Mouse (Mus musculus) ES-Bruce4 (cell line): ENCODE measurements around the gene St6galnac6. TPM values are rescaled to one million over a fixed set of nuclear protein-coding genes. Genes with fewer than 3 reads are reported as not detected.

Experiments
- H3K27ac ChIP-seq: 2 replicates; pipeline ENCODE4 v1.5.1; 2012; ENCODE audit warnings: low read length, inconsistent platforms; ENCODE audit not compliant: insufficient read depth
- H3K27me3 ChIP-seq: 2 replicates; pipeline ENCODE4 v1.6.1; 2012; ENCODE audit warnings: mild to moderate bottlenecking, low read length, inconsistent platforms; ENCODE audit not compliant: control insufficient read depth, poor library complexity, insufficient read depth, severe bottlenecking
- H3K36me3 ChIP-seq: 2 replicates; pipeline ENCODE4 v1.6.1; 2012; ENCODE audit warnings: inconsistent platforms, mild to moderate bottlenecking, low read length, moderate library complexity; ENCODE audit not compliant: control insufficient read depth, poor library complexity, insufficient read depth, severe bottlenecking
- H3K4me1 ChIP-seq: one replicate; pipeline ENCODE4 v1.8.1; 2011; ENCODE audit warnings: low read length; ENCODE audit not compliant: control insufficient read depth, insufficient read depth
- H3K4me3 ChIP-seq: 2 replicates; pipeline ENCODE4 v1.5.1; 2011; ENCODE audit warnings: low read depth, mild to moderate bottlenecking, low read length
- H3K9ac ChIP-seq: 2 replicates; pipeline ENCODE4 v1.6.1; 2012; ENCODE audit warnings: low read depth, mild to moderate bottlenecking, inconsistent platforms; ENCODE audit not compliant: poor library complexity, severe bottlenecking
- H3K9me3 ChIP-seq: replicated peaks from 2 replicates; pipeline ENCODE4 v1.6.1; 2012; ENCODE audit warnings: mild to moderate bottlenecking, low read length, inconsistent platforms; ENCODE audit not compliant: control insufficient read depth, poor library complexity, insufficient read depth, severe bottlenecking
- CTCF ChIP-seq: IDR thresholded peaks from one replicate; pipeline ENCODE4 v1.8.1; 2011; ENCODE audit warnings: low read depth, low read length
- EP300 ChIP-seq: IDR thresholded peaks from 2 replicates; pipeline ENCODE4 v1.6.1; 2011; ENCODE audit warnings: low read depth, low read length; ENCODE audit not compliant: insufficient read depth
- POLR2A ChIP-seq: IDR thresholded peaks from one replicate; pipeline ENCODE4 v1.8.1; 2011; ENCODE audit warnings: low read length; ENCODE audit not compliant: insufficient read depth
- polyA plus RNA-seq: library from polyadenylated mRNA; stranded (reverse); fragments of >200 nt; gene quantifications from 2 replicates; pipeline ENCODE4 v1.2.4, GENCODE M21; 2011; ENCODE audit warnings: low read depth; ENCODE audit not compliant: missing spikeins, insufficient read depth, insufficient read length

St6galnac6 gene
- polyA plus RNA-seq, 1 experiment: 22.5 TPM

GRCm38 (mm10) chr2:32653764-32654163 lies 54.3 kb downstream of the St6galnac6 start:
- Histone ChIP-seq H3K4me3 (no peak overlapping the region), H3K9ac (no peak overlapping the region), H3K27ac (no peak overlapping the region), H3K4me1 (peaks cover 3% of the 10 kb centered on the region), H3K9me3 (no peaks in the 10 kb centered on the region), H3K36me3 (no peaks in the 10 kb centered on the region), H3K27me3 (no peaks in the 10 kb centered on the region)
- TF ChIP-seq EP300: no peak
- no peak for TF ChIP-seq CTCF
- TF ChIP-seq POLR2A: no peak

GRCm38 (mm10) chr2:32654743-32655393 lies 55.4 kb downstream of the St6galnac6 start:
- H3K4me3 ChIP-seq: no peak overlapping the region
- TF ChIP-seq EP300: no peak
- TF ChIP-seq CTCF: no peak
- no peak for TF ChIP-seq POLR2A
- H3K9me3 ChIP-seq: no peaks in the 10 kb centered on the region
- no peaks in the 10 kb centered on the region for H3K27me3 ChIP-seq
- H3K9ac ChIP-seq: no peak overlapping the region
- no peaks in the 10 kb centered on the region for H3K36me3 ChIP-seq
- H3K27ac ChIP-seq: no peak overlapping the region
- H3K4me1 ChIP-seq: peaks cover 3% of the 10 kb centered on the region

- Histone ChIP-seq H3K9me3 (no peaks in the 10 kb centered on the region), H3K27me3 (no peaks in the 10 kb centered on the region), H3K4me3 (no peak overlapping the region), H3K27ac (no peak overlapping the region), H3K9ac (no peak overlapping the region), H3K36me3 (no peaks in the 10 kb centered on the region), H3K4me1 (peaks cover 3% of the 10 kb centered on the region)
- no peak for TF ChIP-seq EP300
- TF ChIP-seq POLR2A: no peak
- TF ChIP-seq CTCF: no peak
These were observed 55.9 kb downstream of the St6galnac6 start for GRCm38 (mm10) chr2:32655394-32655744.

- no peaks in the 10 kb centered on the region for H3K36me3 ChIP-seq
- no peak overlapping the region for H3K9ac ChIP-seq
- no peak for TF ChIP-seq POLR2A
- H3K4me3 ChIP-seq: no peak overlapping the region
- H3K9me3 ChIP-seq: no peaks in the 10 kb centered on the region
- H3K27me3 ChIP-seq: no peaks in the 10 kb centered on the region
- H3K4me1 ChIP-seq: peaks cover 3% of the 10 kb centered on the region
- H3K27ac ChIP-seq: no peak overlapping the region
These were observed 56.3 kb downstream of the St6galnac6 start for GRCm38 (mm10) chr2:32655826-32656225.

- no peaks in the 10 kb centered on the region for H3K36me3 ChIP-seq
- H3K4me1 ChIP-seq: peaks cover 3% of the 10 kb centered on the region
- TF ChIP-seq POLR2A (no peak), EP300 (no peak), CTCF (no peak)
- no peaks in the 10 kb centered on the region for H3K9me3 ChIP-seq
- H3K9ac ChIP-seq: no peak overlapping the region
- H3K27ac ChIP-seq: no peak overlapping the region
- H3K27me3 ChIP-seq: no peaks in the 10 kb centered on the region
- H3K4me3 ChIP-seq: no peak overlapping the region
These were observed 59.4 kb downstream of the St6galnac6 start for GRCm38 (mm10) chr2:32658873-32659272.

DNA sequence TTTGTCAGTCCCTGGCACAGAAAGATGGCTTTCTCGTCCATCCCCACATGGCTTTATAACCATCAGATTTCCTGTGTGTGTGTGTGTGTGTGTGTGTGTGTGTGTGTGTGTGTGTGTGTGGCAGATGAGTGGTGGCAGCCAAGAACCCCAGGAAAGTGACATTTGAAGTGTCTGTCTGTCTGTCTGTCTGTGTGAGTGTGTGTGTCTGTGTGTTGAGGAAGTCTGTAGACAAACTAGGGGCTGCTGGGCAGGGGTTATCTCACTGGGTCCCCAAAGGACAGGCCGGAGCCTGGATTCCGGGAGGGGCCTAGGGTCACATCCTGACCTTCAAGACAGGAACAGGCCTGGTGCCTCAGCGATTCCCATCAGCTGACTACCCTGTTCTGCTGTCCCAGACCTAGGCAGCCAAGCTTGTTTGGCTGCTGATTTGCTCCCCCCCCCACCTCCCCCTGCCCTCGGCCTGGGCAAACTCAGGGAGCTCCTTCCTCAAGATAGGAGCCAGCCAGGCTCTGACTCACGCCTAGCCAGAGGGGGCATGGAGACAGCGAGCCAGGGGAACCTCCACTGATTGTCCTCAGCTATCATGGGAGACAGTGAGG lies 62.1 kb downstream of the St6galnac6 start:
- no peaks in the 10 kb centered on the region for H3K4me1 ChIP-seq
- H3K9me3 ChIP-seq: no peaks in the 10 kb centered on the region
- no peaks in the 10 kb centered on the region for H3K36me3 ChIP-seq
- TF ChIP-seq POLR2A: no peak
- no peak for TF ChIP-seq EP300
- no peak for TF ChIP-seq CTCF
- H3K27me3 ChIP-seq: no peaks in the 10 kb centered on the region
- H3K4me3 ChIP-seq: no peak overlapping the region
- no peak overlapping the region for H3K9ac ChIP-seq
- no peak overlapping the region for H3K27ac ChIP-seq
